Mouse (Mus musculus): ENCODE measurements at regions not wholly inside any gene's neighbourhood (a gene's known extent, or its start where the extent isn't known, plus 50 kb on each side); places are given as distances from the start of the nearest gene placed in this dataset.

DNA sequence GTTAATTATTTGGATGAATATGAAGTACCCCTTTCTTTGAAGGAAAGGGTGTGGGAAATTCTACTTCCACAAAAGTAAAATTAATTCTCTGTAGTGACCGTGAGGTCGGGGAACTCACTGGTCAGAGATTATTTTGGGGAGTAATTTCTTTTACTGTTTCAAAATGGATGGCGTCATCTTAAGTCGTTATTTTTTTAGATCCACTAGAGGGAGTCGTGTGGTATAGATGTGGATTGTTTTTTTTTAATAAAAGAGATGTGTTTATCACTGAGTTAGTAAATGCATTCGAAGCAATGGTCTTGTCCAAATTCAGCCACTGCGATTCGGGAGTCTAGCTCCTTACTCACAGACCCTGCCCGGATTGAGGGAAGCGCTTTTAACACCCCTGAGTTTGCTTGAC, 100.8 kb upstream of the Lsm14a start:
- DNase-seq, result peak in 1 of 2 experiments; percentile 3

DNA sequence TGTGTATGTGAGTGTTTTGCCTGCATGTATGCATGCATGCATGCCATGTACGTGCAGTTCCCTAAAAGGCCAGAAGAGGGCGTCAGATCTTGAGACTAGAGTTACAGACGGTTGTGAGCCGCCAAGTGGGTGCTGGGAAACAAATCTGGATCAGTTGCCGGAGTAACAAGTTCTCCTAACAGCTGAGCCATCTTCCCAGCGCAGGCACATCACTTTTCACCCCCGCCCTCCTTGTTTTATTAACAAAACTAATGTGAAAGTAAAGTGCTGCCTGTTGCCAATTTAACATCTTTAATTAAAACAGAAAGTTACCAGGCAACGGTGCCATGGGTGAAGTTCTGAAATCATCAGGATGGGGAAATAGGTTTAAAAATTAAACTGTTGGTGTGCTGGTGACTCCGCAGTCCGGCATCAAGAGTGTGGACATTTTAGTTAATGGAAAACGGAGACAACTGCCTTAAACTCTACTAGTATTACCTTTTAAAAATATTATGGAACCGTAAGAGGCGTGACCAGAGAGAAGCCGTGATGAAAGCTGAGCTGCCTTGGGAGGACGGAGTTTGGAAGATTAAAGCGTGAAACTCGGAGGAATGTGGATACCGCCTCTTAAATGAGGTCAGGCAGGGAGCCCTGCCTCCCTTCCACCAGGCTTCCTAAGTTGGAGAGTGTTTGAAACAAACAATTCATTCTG, 91.9 kb upstream of the Lsm14a start:
- no peak for DNase-seq

DNA sequence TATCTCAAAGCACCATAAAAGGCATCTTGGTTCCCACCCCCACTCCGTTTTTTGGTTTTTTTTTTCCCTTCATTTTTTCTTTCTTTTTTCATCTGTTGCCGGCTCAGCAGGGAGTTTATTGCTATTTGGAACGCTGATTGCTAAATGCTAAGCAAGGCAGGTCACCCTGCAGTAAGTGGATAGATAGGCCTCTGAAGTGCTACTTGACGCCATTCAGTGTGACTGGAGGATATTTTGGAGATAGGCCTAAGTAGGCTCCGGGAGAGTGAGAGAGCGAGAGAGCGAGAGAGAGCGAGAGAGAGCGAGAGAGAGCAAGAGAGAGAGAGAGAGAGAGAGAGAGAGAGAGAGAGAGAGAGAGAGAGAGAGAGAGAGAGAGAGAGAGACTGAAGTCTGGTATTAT, 90.3 kb upstream of the Lsm14a start:
- DNase-seq, result no peak

DNA sequence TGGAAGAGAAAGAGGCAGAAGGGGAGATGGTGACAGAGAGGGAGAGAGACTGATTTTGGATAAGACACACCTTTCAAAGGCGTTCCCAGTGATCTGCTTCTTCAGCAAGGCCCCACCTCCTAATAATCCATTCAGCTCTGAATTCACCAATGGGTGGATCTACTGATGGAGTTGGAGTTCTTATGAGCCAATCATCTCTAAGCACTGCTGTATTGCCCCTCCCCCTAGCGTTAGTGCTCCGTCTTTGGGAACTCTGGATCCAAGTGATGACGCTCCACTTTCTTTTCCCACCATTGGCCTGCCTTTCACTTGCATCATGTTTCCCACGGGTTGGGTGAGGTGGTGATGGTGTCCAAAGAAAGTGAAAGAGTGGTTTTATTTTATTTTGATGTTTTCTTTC, 87.7 kb upstream of the Lsm14a start:
- DNase-seq, result no peak

DNA sequence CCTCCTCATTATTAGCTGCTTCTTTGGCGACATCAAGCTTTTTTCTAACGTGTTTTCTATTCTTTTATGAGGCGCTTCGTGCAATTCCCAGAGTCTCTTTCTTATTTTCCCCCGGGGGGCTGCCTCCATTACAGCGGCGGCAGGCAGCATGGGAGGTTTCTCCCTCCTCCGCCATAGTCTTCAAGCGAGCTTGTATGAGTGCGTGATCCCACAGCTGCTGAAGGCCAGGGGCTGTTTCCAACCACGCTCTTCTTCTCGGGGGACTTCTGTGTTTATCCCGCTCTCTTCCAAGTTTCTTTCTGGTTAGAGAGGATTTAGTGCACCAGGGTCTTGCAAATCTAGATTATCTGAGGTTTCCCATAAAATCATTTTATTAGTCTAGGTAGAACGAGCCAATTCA, 77.9 kb upstream of the Lsm14a start:
- no peak for DNase-seq

DNA sequence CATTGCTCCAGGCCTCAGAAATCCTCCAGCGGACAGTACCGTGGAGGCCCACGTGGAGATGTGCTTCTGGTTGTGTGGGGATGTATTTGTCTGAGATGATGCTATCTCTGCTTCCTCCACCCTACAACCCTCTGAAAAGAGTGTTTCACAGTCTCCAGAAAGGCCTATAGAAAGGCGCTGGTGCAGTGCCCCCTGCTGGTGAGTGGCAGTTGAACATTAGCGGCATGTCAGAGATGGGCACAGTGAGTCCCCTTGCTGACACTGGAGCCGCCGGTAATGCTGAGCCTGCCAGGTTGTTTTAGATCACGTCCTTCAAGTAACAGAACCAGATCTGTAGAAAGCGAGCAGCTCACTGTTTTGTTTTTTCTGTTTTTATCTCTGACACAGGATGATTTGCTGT, 69.0 kb upstream of the Lsm14a start:
- peak; percentile 29 to 40 for DNase-seq

DNA sequence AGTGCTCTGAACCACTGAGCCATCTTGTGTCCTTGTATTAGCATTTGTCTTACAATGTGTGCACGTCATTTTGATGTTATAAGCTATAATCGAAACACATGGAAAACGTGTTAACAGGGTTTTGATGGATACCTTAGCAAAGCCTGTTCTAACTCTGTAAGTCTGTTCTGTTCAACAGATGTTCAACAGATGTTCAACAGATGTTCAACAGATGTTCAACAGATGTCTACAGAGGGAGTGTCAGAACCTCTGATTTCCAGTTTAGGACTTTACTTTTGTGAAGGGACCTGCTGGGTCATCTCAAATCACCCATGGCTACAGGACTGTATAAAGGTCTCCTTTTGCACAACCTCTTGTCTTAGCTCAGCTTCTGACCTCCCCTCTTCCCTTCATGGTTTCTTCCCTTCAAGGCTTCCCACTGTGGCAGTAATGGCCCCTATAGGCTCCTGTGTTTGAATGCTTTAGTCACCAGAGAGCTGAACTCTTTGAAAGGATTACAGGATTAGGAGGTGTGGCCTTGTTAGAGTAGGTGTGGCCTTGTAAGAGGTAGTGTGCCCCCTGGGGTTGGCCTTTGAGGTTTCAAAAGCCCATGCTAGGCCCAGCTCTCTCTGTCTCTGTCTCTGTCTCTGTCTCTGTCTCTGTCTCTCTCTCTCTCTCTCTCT, 66.8 kb upstream of the Lsm14a start:
- DNase-seq, result no peak

DNA sequence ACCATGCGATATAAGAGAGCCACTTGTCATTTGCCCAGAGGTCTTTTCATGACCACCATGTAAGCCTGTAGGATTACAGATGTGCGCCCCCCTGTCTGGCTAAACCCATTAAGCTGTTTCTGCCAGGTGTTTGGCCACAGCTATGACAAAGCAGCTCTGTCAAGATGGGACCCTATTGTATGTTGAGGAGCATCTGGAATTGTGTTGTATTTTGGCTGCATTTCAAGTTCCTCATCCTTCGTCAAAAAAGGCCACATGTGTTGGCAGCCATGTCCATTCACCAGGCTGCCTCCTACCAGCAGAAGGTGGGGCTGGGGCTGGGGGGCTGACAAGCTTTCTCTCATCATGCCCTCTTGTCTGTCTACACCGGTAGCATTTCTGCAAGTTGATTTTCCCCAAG, 65.7 kb upstream of the Lsm14a start:
- no peak for DNase-seq

DNA sequence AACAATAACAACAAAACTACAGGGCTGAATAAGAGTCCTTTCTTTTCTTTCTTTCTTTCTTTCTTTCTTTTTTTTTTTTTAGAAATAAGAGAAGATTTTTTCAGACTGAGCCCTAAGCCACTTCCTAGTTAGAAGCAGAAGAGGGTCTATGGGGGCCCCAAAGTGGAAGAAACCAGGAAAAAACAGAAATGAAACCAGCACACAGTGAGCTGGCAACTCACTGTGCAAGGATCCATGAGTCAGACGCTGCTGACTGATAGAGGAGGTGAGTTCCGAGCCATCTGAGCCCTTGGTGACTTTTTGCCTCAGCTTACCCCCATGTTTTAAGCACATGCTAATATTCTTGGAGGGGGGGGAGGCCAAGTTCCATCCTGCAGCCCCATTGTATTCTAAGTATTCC, 55.2 kb upstream of the Lsm14a start:
- no peak for DNase-seq

DNA sequence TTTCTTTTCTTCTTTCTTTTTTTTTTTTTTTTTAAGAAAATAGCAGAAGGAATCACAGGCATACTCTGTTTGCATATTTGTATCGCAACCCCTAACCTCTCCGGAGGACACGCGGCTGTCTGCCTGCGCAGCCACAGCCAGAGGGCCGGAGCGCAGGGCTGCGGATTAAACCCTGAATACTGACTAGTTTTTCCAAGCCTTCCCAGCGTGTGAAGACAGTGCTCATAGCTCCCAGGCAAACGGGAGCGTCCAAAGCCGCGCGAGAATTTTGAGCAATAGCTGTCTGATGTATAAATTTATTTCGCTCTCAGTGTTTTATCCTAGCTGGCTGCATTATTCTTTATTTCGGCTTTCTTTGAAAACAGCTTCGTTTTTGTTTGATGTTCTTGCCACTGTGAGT, 51.1 kb upstream of the Lsm14a start:
- DNase-seq, result no peak

Data from cerebellum, postnatal 36 days (tissue).